Mouse (Mus musculus): ENCODE results near the gene Prss32.
"Not testable (repeated sequence)": the region's sequence is repeated elsewhere in the genome, so short reads cannot be mapped to it uniquely, and the experiment has no call there.

The Prss32 gene

DNA sequence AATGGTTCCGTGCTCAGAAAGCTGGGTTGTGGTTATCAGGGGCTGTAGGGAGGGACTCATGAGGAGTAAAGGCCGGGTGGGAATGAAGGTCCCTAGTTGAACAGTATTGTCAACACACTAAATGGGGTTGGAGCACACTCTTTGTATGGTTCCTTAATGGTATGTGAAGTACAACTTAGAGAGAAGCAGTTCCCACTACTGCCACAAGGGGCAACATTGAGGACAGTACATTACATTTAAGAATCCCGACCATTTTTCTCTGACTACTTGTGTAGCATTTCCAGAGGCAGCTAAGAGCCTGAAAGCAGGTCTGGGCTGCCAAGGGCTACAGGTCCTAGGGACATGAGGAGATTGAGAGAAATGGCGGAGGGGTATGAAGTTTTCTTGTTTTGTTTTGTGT lies 2.5 kb upstream of the Prss32 start:
- DNase-seq (ENCODE audit: low read depth): peak; percentile 60

DNA sequence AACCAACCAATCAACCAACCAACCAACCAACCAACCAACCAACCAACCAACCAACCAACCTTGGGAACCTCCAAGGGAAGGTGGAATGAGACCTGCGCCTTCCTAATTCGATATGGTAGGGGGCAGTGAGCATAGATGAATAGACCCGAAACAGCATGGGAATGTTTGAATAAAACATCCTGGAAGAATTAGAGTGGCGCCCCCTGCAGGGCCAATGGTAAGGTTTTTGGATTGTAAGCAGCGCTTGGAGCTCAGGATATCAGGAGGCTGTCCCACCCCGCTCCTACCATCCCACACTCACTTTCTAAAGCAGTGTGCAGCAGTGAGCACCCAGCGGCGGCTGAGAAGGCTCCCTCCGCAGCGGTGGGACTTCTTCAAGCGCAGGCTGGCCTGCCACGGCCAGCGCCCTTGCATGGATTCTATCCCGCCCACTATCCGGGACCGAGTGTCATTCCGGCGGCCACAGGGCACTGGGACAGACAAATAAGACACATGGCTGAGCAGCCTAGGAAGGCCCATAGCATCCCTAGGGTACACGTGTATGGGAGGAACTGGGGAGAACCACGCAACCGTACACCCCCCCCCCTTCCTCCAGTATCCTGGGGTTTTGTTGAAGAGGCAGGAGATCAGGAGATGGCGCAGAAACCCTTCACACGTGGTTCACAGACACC lies 379 bp upstream of the Prss32 start:
- no peak for DNase-seq (ENCODE audit: low read depth)

DNA sequence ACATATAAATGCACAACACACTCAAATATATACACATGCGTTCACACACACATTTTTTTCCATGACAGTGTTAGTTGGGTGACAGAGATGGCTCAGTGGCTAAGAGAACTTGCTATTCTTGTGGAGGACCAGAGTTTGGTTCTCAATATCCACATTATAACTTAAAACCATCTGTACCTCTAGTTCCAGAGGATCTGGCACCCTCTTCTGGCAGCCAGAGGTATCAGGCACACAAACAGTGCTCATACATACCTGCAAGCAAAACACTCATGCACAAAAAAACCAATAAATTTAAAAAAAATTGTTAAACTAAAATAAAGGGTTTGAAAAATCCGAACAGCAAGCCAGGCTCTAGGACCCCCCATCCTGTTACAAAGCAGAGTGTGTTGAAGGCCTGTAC lies 6.4 kb downstream of the Prss32 start:
- no peak for DNase-seq (ENCODE audit: low read depth)

DNA sequence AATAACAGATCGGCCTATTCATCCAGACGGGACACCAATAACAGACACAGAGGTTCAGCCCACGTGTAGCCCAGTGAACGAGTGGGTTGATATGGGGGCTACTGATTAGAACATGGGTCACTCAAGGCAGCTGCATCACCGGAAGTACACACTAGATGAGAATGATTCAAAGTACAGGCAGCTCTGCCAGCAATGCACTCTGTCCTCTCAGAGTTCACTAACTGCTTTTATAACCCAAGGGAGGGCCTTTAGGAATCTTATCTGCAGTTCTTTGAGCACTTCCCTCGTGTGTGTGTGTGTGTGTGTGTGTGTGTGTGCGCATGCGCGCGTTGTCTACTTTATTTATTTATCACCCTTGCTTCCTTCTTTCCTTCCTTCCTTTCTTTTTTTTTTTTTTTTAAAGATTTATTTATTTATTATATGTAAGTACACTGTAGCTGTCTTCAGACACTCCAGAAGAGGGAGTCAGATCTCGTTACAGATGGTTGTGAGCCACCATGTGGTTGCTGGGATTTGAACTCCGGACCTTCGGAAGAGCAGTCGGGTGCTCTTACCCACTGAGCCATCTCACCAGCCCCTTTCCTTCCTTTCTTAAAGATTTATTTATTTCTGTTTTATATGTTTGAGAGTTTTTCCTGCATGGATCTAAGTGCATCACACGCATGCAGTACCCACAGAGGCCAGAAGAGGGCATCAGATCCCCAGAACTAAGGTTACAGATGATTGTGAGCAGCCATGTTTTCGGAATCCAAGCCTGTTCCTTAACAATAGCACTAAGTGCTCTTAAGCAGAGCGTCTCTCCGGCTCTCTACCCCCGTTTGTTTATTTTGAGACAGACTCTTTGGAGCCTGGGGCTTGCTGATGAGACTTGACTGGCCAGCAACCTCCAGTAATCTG lies 7.4 kb downstream of the Prss32 start:
- peak; percentile 42 for DNase-seq (ENCODE audit: low read depth)

DNA sequence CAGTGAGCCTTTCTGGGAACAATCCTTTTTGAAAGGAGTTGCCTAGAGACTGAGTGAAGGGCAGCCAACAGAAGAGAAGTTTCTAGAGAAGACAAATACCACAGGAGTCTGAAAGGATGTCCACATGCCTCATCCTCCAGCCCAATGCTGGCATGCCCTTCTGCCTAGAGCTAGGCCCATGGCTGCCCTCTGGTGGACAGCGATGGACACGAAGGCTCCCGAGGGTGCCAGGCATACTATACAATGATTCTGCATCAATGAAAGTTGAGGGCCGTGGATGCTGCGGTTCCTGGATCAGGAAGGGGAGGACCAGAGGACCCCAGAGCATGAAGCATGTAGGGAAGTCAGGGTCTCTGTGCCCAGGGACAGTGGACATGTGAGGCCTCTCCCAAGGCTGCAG lies 9.6 kb downstream of the Prss32 start:
- DNase-seq (ENCODE audit: low read depth): peak; percentile 35

DNA sequence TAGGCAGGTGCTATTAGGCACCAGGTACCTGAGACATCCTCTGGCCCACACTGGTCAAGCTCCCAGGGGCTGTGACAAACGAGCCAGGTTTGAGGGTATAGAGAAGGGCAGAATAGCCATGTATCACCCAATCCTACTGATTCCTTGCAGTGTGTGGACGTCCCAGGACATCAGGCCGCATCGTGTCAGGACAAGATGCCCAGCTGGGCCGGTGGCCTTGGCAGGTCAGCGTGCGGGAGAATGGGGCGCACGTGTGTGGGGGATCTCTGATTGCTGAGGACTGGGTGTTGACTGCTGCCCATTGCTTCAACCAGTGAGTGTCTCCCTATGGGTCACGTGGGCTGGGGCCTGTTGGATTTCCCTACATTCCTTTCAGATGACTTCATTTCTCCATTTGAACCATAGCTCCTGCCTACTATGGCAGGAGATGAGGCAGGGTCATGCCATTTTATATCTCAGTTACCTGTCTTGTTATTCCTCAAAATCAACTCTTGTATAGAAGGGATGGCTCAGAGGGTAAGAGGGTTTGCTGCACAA lies 10.6 kb downstream of the Prss32 start:
- no peak for DNase-seq (ENCODE audit: low read depth)

DNA sequence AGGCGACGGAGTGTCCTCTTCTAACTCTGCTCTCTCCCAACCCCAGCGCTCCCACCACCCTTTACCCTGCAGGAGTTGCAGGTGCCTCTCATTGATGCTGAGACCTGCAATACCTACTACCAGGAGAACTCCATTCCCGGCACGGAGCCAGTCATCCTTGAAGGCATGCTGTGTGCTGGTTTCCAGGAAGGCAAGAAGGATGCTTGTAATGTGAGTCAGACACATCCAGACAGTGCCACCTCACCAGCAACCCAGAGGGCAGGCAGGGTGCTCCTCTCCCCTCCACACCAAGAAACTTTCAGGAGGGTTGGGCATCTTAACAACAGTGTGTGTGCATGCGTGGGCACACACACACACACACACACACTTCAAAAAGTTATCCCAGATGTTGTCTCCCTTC lies 13.5 kb downstream of the Prss32 start:
- DNase-seq (ENCODE audit: low read depth): no peak

DNA sequence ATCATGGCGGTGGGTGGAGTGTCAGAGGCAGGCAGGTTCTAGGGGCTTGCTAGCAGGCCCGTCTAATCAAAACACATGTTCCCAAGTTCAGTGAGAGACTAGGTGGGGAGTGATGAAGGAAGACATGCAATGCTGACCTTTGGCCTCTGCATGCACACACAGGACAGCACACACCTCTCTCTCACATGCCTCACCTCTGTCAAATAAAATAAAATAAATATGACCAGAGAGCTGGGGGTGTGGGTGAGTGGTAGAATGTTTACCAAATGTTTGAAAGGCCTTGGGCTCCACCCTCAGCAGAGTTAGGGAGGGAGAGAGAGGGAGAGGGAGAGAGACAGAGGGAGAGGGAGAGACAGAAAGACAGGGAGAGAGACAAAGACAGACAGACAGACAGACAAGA lies 14.3 kb downstream of the Prss32 start:
- DNase-seq (ENCODE audit: low read depth): no peak

DNA sequence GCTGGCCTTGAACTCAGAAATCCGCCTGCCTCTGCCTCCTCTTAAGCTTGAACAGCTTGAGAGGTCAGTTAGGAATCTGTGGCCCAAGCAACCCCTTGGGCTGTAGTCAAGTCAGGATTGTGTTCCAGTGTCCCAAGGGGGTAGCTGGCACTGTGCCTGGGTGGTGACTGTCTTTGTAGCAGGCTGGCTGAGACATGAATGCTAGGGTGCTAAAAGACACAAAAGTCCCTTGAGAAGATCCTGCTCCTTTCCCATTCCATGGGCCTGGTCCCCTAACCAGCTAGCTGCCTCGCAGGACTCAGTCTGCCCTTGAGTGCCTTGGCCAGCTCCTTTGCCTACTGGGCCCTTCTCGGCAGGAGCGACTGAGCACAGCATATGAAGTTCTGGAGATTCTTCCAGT lies 19.3 kb downstream of the Prss32 start:
- no peak for DNase-seq (ENCODE audit: low read depth)

DNA sequence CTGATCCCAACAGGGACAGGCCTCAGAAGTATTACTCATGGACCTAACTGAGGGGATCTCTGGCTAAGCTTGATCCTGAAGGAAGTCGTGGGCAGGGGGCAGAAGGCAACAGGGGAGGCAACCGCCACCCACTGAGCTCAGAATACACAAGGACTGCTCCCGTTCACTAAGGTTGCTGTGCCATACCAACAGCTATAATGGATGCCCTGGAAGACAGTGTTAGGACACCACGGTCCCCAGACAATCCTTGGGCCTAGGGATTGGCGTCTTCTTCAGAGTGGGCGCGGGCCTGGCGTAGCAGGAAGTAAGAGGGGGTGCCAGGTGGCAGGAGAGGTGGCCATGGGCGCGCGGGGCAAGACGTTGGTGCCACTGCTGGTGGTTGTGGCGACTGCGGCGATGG lies 24.1 kb downstream of the Prss32 start, which contains the start of gene Prss21:
Gene Prss21 (plus strand): TSS at position 301 of the 400 bp plus-strand sequence.
- no peak for DNase-seq (ENCODE audit: low read depth)

DNA sequence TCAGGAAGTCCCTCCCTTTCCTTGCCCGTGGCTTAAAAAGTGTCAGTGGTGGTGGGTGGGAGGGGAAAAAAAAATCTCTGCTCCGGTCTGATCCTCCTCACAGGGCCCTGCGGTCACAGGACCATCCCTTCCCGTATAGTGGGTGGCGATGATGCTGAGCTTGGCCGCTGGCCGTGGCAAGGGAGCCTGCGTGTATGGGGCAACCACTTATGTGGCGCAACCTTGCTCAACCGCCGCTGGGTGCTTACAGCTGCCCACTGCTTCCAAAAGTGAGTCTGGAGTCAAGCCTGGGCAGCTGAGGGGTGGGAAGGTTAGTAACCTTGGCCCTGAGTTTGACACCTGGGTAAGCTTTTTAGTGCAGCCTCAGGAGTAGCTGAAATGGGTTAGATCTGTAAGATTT lies 24.9 kb downstream of the Prss32 start:
- no peak for DNase-seq (ENCODE audit: low read depth)

DNA sequence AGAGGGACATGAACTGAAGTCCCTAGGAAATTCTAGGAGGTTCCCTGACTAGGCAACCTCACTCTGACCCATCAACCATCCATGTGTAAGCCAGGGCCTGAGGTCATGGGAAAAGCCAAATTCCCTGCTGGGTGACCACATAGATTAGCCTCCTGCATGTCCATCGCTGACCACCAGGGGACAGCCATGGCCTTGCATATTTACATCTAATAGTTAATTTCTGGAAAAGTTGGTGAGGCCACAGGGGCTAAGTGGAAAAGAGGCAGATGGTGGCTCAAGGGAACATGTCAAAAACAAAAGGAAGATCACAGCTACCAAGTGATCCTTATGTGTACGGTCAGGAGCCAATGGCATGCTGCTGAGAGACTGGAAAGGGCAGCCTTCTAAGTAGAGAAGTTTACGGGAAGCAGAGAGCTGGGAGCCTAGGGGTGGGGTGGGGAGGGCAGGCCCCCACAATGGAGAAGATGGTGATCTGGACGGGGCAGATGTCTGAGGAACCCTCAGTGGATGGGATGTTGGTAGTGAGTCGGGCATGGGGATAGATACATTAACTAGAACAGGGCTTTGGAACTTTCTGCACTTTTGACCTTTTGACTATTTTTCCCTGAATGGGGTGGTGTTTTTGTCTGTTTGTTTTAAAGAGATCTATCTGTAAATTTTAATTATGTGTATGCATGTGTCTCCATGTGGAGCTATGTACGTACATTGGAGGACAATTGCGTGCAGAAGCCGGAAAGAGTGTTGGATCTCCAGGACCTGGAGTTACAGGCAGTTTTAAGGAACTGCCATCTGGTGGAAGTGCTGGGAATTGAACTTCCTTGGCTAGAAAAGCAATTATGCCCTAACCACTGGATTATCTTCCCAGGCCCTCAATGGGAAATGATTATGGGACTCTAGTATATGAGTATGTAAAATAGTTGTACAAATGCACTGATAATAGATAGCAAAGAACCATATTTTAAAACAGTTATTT lies 30.5 kb downstream of the Prss32 start:
- peak; percentile 14 for DNase-seq (ENCODE audit: low read depth)

DNA sequence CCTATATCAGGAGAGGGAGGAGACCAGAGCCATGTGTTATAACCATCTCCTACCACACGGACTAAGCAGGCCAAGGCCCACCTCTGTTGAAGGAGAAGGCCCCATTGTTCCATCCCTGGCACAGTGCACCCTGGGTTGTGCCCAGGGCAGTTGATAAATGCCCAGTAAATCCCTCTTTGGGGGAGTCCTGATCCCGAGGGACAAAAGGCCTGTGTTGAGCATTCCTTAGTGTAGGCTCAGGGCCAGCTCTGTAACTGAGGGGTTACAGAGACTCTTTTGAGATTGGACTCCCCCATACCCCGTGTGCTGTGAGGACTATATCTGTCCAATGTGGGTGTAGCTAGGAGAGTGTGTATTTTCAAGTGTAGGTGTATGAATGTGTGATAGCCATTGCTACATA lies 33.1 kb downstream of the Prss32 start:
- DNase-seq (ENCODE audit: low read depth): no peak

DNA sequence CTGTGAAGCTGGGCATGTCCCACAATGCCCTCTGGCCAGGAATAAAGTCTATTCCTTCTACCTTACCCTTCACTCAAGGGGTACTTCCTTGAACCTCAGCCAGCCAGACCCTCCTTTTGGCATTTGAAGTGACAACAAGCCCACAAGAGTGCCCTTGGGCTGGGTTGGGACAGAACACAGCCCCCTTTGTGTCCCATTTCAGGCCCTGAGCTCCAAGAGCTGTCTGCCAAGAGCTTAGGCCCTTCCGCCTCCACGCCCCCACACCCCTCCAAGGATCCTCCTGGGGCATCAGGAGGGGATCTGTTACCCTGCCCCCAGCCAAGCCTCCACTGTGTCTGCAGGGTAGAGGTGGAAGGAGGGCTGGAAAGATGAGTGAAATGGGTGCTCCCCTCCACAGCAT lies 33.5 kb downstream of the Prss32 start:
- DNase-seq (ENCODE audit: low read depth): no peak

DNA sequence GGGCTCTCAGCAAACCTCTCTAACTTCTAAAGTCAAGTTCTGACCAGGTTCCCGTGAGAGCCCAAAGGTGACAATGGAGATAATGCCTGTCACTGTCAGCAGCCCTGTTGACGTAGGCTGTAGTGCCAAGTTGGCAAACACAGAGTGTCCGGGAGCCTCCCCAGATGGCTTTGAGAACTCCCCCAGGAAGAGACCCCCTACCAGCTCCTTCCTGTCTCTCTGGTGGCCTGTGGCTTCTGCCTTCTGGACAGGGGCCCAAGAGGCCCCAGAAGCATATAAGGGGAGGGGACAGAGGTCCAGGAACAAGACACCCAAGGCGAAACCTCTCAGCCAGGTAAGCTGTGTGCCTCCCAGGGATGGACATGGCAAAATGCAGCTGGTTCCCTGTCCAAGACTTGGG lies 36.9 kb downstream of the Prss32 start, which contains the start of the genes Dcpp1 and Dcpp2:
Gene Dcpp1 (plus strand): TSS at position 301 of the 400 bp plus-strand sequence.
Gene Dcpp2 (plus strand): TSS at position 305 of the 400 bp plus-strand sequence.
- not testable (repeated sequence) for DNase-seq (ENCODE audit: low read depth)
